Mouse (Mus musculus) yolk sac, embryonic 10.5 days (tissue): Measurements from ENCODE around the gene Isyna1.

Source experiments
- DNase-seq: peaks from one replicate; pipeline ENCODE4 v3.0.0-alpha.2; 2017; ENCODE audit warnings: low spot score

Isyna1 gene

DNA sequence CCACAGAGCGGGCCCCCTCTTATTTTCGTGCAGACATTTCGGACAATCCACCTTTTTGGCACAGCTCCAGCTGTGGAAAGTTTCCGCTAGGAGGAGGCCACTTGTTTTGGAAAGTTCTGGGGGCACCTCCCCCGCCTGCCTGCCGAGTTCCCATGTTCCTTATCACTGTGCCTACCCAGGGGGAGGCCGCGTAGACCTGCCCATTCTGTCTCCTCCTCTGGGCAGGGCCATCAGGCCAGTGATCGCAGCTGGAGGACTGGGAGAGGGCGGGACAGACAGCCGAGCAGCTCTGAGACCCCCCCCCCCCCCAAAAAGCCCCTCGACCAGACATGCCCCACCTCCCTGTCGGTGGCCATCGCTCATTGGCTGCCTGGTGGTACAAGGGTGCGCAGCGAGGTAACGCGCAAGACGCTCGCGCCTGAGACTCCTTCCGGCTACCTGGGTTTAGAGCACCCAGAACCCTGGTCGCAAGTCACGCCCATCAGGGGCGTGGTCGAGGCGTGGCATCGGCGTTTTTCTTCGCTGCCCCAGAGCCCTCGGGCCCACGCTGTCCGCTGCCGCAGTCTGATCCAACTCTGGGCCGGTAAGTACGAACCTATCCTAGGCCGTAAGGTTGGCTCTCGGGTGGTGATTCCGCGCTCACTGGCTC, at the start of gene Isyna1:
Gene Isyna1 (plus strand): TSS at position 413 of the 649 bp plus-strand sequence.
- peak; percentile 96 for DNase-seq

DNA sequence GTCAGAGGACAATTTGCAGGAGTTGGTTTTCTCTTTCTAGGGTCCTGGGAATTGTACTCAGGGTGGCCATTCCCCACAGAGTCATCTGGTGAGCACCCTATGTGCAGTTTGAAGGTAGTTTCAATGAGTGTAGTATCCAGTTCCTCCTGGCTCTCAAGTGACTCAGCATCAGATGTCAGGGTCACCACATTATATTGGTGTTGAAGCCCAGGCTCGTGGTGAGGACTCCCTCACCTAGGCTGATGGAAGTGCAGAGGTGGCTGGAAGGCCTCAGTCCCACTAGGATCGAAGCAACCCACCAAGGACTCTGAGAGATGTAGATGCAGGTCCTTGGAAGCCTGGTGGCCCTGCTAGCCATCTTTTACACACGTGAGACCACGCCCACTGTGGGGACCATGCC, 47.8 kb upstream of the Isyna1 start:
- DNase-seq: no peak

- no peak for DNase-seq
Measured at GRCm38 (mm10) chr8:70547762-70548161, 46.4 kb upstream of the Isyna1 start.

DNA sequence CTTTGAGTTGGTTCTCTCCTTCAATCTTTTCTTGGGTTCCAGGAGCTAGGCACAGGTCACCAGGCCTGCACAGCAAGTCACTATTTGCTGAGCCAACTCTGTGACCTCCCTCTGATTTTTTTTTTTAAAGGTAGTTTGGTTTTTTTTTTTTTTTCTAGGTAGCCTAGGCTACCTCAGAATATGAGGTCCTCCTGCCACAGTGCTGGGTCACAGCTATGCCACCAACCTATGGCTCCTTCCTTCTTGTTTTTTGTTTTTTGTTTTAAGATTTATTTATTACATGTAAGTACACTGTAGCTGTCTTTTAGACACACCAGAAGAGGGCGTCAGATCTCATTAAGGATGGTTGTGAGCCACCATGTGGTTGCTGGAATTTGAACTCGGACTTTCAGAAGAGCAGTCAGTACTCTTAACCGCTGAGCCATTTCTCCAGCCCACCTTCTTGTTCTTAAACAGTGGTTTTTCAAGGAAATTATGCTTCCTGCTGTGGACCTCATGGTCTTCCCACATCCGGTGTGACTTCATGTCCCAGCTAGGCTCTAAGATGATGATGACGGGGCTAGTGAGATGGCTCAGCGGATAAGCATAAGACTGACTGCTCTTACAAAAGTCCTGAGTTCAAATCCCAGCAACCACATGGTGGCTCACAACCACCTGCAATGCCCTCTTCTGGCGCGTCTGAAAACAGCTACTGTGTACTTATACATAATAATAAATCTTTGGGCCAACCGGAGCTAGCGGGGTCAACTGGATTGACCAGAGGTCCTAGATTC, 44.6 kb upstream of the Isyna1 start:
- DNase-seq: no peak

GRCm38 (mm10) chr8:70551558-70552161, 42.5 kb upstream of the Isyna1 start:
- DNase-seq: no peak

GRCm38 (mm10) chr8:70552836-70553235, 41.3 kb upstream of the Isyna1 start:
- DNase-seq: no peak

- no peak for DNase-seq
Measured at GRCm38 (mm10) chr8:70553740-70554139, 40.4 kb upstream of the Isyna1 start.

DNA sequence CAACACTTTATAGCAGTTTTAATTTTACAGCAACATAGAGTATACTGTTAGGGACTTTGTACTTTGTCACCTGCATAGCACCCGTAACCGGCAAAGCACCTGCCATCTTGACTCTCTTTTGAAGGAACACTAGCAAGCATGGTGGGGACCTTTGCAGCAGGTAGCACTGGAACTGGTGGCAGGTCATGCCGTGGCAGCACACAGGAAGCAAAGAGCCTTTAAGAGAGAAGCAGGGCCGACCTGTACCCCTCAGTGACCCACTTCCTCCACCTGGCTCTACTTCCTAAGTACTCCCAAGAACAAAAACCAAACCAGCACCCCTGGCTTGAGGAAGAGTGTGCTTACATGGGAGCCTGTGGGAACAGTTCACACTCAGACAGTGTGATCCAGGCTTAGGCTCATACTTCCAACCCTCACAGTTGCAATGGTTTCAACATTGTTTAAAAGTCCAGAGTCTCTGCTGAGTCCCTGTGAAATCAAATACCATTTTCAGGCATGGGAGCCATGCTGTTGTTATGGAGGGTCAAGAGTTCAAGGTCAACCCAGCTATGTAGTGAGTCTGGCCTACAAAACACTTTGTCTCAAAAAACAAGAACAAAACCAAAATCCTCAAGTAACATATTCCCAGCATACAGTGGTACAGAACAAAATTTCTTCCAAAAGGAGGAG, 39.0 kb upstream of the Isyna1 start:
- DNase-seq: peak; percentile 48

DNA sequence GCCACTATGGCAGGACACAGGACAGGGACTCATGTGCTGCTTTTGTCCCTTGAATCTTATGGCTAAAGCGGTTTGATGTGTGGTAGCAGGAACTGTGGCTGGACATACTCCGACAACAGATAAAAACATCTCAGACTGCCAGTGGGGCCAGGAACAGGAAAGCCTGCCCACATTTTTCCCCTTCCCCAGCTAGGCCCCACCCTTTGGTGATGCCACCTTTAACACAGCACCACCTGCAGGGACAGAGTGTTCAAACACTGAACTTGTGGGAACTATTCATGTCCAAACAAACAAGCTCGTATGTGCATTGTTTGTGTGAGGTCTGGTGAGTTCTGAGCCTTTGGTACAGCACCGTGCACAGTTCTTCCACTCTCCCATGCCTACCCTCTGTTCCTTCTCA, 35.8 kb upstream of the Isyna1 start:
- DNase-seq: no peak

DNA sequence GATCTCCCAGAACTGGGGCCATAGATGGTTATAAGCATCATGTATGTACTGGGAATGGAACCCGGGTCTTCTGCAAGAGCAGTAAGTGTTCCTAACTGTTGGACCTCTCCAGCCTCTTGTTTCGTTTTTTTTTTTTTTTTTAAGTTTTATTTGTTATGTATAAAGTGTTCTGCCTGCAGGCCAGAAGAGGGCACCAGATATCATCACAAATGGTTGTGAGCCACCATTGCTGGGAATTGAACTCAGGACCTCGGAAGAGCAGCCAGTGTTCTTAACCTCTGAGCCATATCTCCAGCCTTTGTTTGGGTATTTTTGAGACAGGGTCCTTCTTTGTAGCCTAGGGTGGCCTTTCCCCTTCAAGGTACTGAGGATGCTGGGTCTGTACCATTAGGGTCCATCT, 35.2 kb upstream of the Isyna1 start:
- no peak for DNase-seq

- no peak for DNase-seq
Measured at GRCm38 (mm10) chr8:70560096-70560495, 34.1 kb upstream of the Isyna1 start.

- no peak for DNase-seq
Measured at GRCm38 (mm10) chr8:70560564-70560963, 33.6 kb upstream of the Isyna1 start.

DNA sequence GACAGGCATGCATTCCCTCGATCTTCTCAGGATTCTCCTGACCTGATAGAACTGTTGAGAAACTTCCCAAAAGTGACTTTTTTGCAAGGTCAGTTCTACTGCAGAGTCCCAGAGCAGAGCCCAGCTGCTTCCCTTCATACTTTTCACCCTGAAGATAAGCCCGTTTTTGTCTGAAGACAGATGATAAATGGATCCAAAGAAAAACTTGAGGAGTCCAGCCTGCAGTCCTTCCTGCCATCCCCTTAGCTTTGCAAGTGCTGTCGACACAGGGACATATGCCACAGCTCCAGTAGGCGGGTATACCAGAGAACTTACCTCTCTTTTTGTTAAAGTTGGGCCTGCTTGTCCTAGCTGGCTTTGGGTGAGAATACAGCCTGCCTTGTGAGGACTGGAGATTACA, 32.8 kb upstream of the Isyna1 start:
- DNase-seq: no peak

- DNase-seq: no peak
Measured at GRCm38 (mm10) chr8:70561809-70562535, 32.2 kb upstream of the Isyna1 start.

GRCm38 (mm10) chr8:70562802-70563201, 31.4 kb upstream of the Isyna1 start:
- DNase-seq: no peak

- DNase-seq: no peak
Measured at GRCm38 (mm10) chr8:70563763-70564387, 30.3 kb upstream of the Isyna1 start.

DNA sequence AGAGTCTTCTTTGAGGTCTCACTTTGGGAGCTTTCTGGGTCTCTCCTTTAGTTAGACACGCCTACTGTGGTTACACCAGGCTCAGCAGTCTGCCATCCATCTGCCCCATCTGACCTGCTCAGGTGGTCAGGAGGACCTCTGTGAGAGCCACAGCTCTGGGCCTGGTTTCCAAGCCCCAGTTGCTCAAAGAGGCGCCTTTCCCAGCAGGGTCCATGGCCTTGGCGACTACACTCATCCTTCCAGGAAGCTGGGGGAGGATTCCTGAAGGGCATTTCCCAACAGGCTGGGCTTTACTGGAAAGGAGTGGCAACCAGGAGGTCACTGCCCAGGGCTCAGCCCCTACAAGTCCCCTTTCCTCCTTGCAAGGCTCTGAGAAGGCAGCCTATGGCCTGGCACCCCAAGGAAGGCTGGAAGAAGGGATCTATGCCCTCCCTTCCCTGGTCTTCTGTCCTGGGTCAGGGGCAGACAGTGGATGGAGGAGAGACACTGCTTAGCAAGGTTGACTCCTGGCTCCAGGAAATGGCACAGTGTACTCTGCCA, 29.4 kb upstream of the Isyna1 start:
- DNase-seq: no peak

- DNase-seq: no peak
Measured at GRCm38 (mm10) chr8:70565561-70565960, 28.6 kb upstream of the Isyna1 start.

DNA sequence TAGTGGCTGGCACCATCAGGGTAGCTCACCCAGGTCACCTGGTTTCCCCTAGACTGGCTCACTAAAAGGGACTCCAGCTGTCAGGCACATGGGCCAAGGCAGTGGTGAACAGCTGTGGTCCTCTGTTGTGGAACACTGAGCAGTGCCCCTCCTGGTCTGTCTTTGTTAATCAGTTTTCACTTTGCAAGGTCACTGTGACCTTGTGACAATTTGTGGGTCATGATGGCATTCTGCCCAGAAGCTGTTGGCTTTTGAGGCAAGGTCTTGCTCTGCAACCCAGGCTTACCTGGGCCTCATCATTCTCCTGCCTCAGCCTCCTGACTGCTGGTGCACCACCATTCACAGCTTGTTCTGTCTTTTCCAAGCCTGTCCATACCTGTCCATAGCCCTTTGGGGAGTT, 23.8 kb upstream of the Isyna1 start:
- DNase-seq: no peak

- no peak for DNase-seq
Measured at GRCm38 (mm10) chr8:70570990-70571389, 23.2 kb upstream of the Isyna1 start.

DNA sequence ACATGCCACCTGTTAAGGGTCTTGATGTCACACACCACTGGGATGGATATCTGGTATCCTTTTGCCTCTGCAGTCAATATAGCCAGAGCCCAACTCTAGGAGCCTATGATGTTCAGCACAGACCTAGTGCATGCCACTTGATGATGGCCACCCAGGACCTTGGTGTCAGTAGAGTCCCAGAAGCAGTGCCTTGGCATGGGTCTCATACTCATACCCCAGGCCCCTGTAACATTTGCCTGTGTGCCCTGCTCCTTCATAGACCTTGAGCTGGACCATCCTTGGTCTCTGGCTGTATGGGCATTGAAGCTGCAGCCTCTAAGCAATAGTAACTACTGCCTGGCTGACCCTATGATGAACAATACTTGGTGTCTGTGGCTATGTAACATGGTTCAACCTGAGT, 19.9 kb upstream of the Isyna1 start:
- no peak for DNase-seq
